Mouse (Mus musculus) retina, postnatal 1 day (tissue): ENCODE measurements around the gene Prl7d1.
"Not testable (repeated sequence)": the region's sequence is repeated elsewhere in the genome, so short reads cannot be mapped to it uniquely, and the experiment has no call there.

ENCODE experiments used
- DNase-seq: peaks from one replicate; pipeline ENCODE4 v3.0.0-alpha.2; 2012

The Prl7d1 gene

GRCm38 (mm10) chr13:27716636-27717035 is at the start of gene Prl7d1:
Gene Prl7d1, minus strand, starts transcription at chr13:27716736.
- DNase-seq: no peak

GRCm38 (mm10) chr13:27734512-27735186 is 18.1 kb upstream of the Prl7d1 start:
- no peak for DNase-seq

GRCm38 (mm10) chr13:27730286-27730959 is 13.9 kb upstream of the Prl7d1 start:
- not testable (repeated sequence) for DNase-seq

- DNase-seq: not testable (repeated sequence)
Measured at GRCm38 (mm10) chr13:27725057-27725456, 8.5 kb upstream of the Prl7d1 start.

- DNase-seq: no peak
Measured at GRCm38 (mm10) chr13:27706521-27706920, 10.0 kb downstream of the Prl7d1 start.

- DNase-seq: no peak
Measured at GRCm38 (mm10) chr13:27667936-27668335, 48.6 kb downstream of the Prl7d1 start, which contains the start of gene Prl7a2. Gene Prl7a2, minus strand, starts transcription at chr13:27668036.

GRCm38 (mm10) chr13:27660747-27661146 is 55.8 kb downstream of the Prl7d1 start:
- no peak for DNase-seq
